Mouse (Mus musculus) embryo, embryonic 10 days (tissue): ENCODE data around the gene Pim2.

Experiments used
- DNase-seq: peaks from one replicate; pipeline ENCODE4 v3.0.0-alpha.2; 2015; ENCODE audit warnings: low spot score

Gene Pim2

DNA sequence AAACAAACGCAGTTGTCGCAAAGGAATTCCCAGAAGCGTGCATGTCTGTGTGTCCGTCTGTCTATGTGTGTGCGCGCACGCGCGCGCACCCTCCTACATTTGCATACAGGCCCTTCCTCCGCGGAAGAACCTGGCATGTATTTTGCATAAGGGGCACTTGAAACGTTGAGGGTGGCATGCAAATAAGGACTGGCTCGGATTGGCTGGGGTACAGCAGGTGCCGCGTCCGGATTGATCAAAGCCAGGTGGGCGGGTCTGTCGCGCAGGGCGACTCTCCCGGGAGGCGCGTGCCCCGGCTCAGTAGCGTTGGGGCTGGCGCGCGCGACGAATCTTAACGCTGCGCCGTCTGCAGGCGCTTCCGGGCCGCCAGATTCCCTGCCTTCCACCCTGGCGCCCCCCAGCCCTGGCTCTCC, at the start of gene Pim2:
Gene Pim2 (plus strand): TSS at position 256 of the 413 bp plus-strand sequence.
- peak; percentile 87 for DNase-seq

GRCm38 (mm10) chrX:7837146-7837545, 40.9 kb upstream of the Pim2 start:
- no peak for DNase-seq

GRCm38 (mm10) chrX:7840842-7841162, 37.3 kb upstream of the Pim2 start:
- no peak for DNase-seq

DNA sequence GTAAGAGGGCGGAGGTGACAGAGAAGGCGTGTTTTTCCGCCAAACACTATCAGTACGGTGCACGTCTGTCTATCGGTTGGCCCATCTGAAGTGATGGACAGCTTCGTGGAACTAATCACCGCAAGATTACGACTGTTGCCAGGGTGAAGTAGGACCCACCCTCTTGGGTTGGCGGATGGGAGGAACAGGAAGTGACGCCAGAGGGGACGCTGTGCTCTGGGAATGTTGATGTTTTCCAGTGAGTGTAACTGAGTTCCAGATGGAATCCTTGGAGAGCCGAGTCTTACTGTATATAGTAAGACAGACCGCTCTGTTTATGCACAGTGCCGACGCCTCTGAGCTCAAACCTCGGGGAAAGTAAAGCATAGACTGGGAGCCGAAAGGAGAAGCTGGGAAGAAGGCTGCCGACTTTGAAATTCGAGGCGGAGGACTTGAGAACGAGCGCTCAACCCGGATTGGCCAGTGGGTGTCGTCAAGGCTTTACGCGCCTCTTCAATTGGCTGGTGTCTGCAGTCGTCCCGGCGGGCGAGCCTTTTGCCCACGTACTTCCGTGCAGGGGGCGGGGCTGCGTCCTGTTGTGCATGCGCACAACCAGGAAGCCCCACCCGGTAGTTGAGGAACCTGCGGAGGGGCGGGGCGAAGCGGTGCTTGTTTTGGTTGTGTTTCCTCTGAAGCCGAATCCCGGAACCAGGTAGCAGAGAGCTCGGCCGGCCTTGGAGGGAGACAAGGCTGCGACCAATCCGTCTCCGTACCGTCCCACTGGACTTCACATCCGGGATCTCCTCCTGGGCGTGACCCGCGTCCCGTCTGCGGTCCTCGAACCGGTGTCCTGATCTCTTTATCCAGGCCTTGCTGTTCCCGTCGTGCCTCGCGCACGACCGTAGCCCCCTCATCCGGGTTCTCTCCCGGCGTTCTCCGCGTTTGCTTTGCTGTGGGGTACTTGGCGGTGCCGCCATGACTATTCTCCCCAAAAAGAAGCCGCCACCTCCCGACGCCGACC, 36.6 kb upstream of the Pim2 start, which contains the start of gene Otud5:
Gene Otud5 (plus strand): TSS at position 202 of the 1,000 bp plus-strand sequence.
- DNase-seq, result peak; percentile 95

DNA sequence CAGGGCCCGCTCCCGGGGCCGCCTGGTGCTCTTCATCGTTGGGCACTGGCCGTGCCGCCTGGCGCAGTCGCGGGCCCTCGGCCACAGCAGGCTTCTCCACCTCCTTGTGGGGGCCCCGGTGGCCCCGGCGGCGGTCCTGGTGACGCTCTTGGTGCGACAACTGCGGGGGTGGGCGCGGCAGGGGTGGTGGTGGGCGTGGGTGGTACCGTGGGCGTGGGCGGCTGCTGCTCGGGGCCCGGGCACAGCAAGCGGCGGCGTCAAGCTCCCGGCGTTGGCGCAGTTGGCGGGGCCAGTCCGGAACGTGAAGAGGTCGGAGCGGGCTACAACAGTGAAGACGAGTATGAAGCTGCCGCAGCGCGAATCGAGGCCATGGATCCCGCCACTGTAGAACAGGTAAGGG, 35.7 kb upstream of the Pim2 start:
- no peak for DNase-seq

DNA sequence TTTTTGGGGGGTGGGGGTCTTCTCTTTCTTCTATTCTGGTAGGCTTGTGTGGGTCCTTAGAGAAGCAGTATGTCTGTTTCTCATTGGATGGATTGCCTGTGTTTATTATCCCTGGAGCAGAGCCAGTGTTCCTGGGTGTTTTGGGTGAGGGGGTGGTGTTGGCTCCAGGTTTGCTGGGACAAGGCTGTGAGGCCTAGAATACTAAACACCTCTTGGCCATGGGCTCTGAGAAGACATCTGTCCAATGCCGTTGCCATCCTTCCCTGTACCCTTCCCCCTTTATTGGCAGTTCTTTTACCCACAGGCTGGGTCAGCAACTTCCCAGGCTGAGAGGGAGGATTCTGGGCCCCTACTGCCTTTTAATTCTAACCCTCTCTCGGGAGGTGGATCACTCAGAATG, 30.2 kb upstream of the Pim2 start:
- DNase-seq, result no peak

- peak; percentile 33 for DNase-seq
Observed at GRCm38 (mm10) chrX:7854578-7854977, 23.5 kb upstream of the Pim2 start.

DNA sequence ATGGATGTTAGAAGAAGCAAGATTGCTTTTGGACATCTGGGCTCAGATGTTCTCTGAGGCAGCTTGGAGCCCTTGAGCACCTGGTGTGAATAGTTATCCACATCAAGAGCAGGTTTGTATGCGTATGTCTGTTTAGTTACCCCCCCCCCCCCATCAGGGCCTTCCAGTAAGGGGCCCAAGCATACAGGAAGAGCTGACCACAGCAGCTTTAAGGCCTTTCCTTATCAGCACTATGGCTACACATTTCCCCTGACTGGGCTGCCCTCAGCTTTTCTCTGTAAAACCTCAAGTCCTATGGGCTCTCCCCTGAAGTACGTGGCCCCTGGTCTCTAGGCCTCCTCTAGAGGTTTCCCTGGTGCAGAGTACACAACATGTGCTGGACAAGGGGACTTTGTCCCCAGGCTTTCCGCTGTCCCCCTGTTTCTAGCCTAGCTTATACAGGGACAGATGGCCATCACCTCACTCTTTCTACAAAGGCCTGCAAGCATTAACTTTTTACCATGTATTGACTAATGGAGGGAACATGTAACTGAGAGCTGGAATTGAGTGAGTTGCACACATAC, 18.8 kb upstream of the Pim2 start:
- no peak for DNase-seq

GRCm38 (mm10) chrX:7863181-7863580, 14.9 kb upstream of the Pim2 start:
- no peak for DNase-seq

- DNase-seq, result no peak
Observed at GRCm38 (mm10) chrX:7864551-7864950, 13.5 kb upstream of the Pim2 start.

GRCm38 (mm10) chrX:7865343-7865742, 12.7 kb upstream of the Pim2 start:
- DNase-seq, result no peak

- no peak for DNase-seq
Observed at GRCm38 (mm10) chrX:7865786-7866185, 12.3 kb upstream of the Pim2 start.

- no peak for DNase-seq
Observed at GRCm38 (mm10) chrX:7867141-7867540, 10.9 kb upstream of the Pim2 start.

DNA sequence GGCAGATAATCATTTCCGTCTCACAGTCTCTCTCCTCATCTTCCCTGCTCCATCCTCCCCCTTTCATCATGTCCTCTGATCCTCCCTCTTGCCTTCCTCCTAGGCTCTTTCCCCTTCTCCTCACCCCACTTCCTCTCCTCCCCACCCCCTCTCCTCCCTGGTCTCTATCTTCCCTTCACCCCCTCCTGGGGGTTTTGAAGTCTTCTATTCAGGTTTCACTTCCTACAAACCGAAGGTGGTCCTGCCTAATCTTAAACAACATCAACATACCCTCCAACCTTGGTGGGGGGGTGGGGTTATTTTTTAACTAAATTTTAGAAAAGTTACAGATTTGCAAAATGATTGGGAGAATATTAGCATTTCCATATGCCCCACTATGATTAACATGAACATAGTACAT, 9.6 kb upstream of the Pim2 start:
- no peak for DNase-seq

GRCm38 (mm10) chrX:7869826-7870225, 8.2 kb upstream of the Pim2 start:
- DNase-seq, result no peak

DNA sequence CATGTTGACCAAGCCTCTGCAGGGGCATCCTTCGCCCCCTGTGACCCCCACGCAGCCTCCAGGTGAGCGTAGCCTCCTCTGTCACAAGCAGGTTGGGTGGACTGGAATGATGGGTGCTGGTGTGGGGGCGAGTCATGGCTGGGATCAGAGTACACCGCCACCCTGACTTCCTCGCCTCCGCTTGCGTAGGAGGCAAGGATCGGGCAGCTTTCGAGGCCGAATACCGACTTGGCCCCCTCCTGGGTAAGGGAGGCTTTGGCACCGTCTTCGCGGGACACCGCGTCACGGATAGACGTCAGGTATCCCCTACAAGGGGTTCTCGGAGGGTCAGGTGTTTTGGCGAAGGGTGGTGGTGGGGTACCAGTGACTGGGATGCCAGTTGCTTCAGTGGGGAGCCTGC, 433 bp downstream of the Pim2 start:
- no peak for DNase-seq

GRCm38 (mm10) chrX:7879819-7880218, 1.8 kb downstream of the Pim2 start:
- DNase-seq, result peak; percentile 84

GRCm38 (mm10) chrX:7883841-7884567, 5.9 kb downstream of the Pim2 start, which contains the start of gene Slc35a2:
Gene Slc35a2, plus strand, starts transcription at chrX:7884028.
- DNase-seq, result peak; percentile 89

- no peak for DNase-seq
Observed at GRCm38 (mm10) chrX:7898211-7898610, 20.1 kb downstream of the Pim2 start.

DNA sequence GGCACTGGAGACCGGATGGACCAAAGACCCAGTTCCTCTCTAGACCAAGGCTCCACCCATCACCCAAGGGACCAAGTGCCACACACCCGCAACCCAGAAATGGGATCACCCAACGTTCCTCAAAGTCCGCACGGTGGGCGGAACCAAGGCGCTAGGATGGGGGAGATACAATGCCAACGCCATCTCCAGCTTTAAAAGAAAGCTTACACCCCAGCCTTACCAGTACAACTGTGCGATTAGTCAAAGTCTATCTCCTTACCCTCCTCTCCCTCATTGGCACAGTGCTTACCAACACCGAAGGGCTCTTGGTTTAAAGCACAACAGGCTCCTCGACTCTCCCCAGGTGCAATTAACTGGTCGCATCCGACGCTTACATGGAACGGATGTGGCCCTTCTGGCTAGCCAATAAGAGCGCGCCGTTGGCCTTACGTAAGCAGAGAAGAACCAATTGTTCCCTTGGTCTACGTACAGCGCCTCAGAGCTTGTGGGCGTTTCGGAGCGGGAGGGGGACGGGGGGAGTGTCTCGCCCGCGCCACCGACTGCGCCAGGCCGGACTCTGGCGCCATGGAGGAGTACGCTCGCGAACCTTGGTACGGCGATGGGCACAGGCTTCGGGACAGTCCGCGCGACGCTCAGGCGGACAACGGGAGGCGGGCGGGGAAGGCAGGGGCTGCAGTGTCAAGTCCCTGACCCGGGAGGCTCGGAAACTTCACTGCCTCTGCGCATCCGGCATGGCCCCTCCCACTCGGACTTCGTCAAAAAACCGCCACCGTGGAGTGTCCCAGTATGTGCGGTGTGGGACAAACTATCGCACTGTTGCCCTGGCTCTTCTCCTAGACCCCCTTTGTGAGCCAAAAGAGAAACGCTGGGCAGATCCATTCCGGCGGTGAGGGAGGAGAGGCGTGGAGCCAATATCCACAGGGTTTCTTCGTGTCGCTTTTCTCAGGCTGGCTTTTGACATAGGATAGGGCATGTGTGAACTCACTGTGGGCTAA, 21.1 kb downstream of the Pim2 start, which contains the start of the genes Pqbp1 and Timm17b:
Gene Pqbp1 (minus strand): TSS at position 390 of the 995 bp plus-strand sequence.
Gene Timm17b (plus strand): TSS at position 478 of the 995 bp plus-strand sequence.
- DNase-seq, result peak; percentile 96

- DNase-seq, result no peak
Observed at GRCm38 (mm10) chrX:7904441-7904840, 26.4 kb downstream of the Pim2 start.
